Mouse (Mus musculus) G1E (cell line): ENCODE data around the gene Dcun1d5.
"Not testable (repeated sequence)": the region's sequence is repeated elsewhere in the genome, so short reads cannot be mapped to it uniquely, and the experiment has no call there.

Experiments
- CTCF ChIP-seq: IDR thresholded peaks from 2 replicates; pipeline ENCODE4 v1.5.1; 2012; ENCODE audit warnings: low read depth, low read length, inconsistent platforms, mixed read lengths
- GATA1 ChIP-seq: IDR thresholded peaks from 2 replicates; pipeline ENCODE4 v1.6.1; 2012; ENCODE audit warnings: borderline replicate concordance, low read length, inconsistent platforms, mixed read lengths
- POLR2AphosphoS5 ChIP-seq: IDR thresholded peaks from 2 replicates; pipeline ENCODE4 v1.6.1; 2012; ENCODE audit warnings: low read depth, low read length, inconsistent platforms; ENCODE audit not compliant: insufficient replicate concordance
- TAL1 ChIP-seq: conservative IDR thresholded peaks from 2 replicates; pipeline ENCODE4 v1.6.1; 2012; ENCODE audit warnings: low read depth, low read length, inconsistent platforms, mixed read lengths

- not testable (repeated sequence) for TF ChIP-seq CTCF, TAL1, POLR2AphosphoS5, GATA1
Measured at GRCm38 (mm10) chr9:7190694-7191093, 6.4 kb downstream of the Dcun1d5 start.
